Mouse (Mus musculus) hindbrain, postnatal 0 days (tissue): ENCODE measurements around the gene Gm20388. TPM values are rescaled to one million over a fixed set of nuclear protein-coding genes. Genes with fewer than 3 reads are reported as not detected.

Experiments
- ATAC-seq: fragments of 200-750 bp; cut with Nextera tagmentation; 2 replicates; pipeline ENCODE4 v1.8.0; 2017; ENCODE audit warnings: mild to moderate bottlenecking, moderate TSS enrichment, moderate library complexity
- DNase-seq: peaks from one replicate; pipeline ENCODE4 v3.0.0-alpha.2; 2015; ENCODE audit warnings: low spot score
- H3K27ac ChIP-seq: fragments of 300-500 bp; sonication (generic); 2 replicates; pipeline ENCODE4 v1.5.1; 2014; ENCODE audit warnings: mild to moderate bottlenecking
- H3K27me3 ChIP-seq: fragments of 300-500 bp; sonication (generic); 2 replicates; pipeline ENCODE4 v1.6.1; 2014; ENCODE audit warnings: low read length, mixed read lengths; ENCODE audit not compliant: insufficient read depth
- H3K36me3 ChIP-seq: fragments of 300-500 bp; sonication (generic); 2 replicates; pipeline ENCODE4 v1.6.1; 2014; ENCODE audit warnings: low read length, mixed read lengths; ENCODE audit not compliant: insufficient read depth
- H3K4me1 ChIP-seq: fragments of 300-500 bp; sonication (generic); 2 replicates; pipeline ENCODE4 v1.6.1; 2014; ENCODE audit warnings: antibody characterized with exemption, low read length, mixed read lengths; ENCODE audit not compliant: insufficient read depth
- H3K4me2 ChIP-seq: fragments of 300-500 bp; sonication (generic); 2 replicates; pipeline ENCODE4 v1.6.1; 2014; ENCODE audit warnings: low read depth, mild to moderate bottlenecking, low read length, moderate library complexity, mixed read lengths
- H3K4me3 ChIP-seq: fragments of 300-500 bp; sonication (generic); 2 replicates; pipeline ENCODE4 v1.5.1; 2014; ENCODE audit warnings: low read length
- H3K9ac ChIP-seq: fragments of 300-500 bp; sonication (generic); replicated peaks from 2 replicates; pipeline ENCODE4 v1.6.1; 2014; ENCODE audit warnings: mild to moderate bottlenecking, low read length, moderate library complexity, mixed read lengths
- H3K9me3 ChIP-seq: fragments of 300-500 bp; sonication (generic); 2 replicates; pipeline ENCODE4 v1.6.1; 2016; ENCODE audit warnings: low read length, mixed read lengths
- CTCF ChIP-seq: IDR thresholded peaks from 2 replicates; pipeline ENCODE4 v1.5.1; 2016; ENCODE audit warnings: antibody characterized with exemption, control low read depth, low read depth
- WGBS: fragments of 180-500 bp; shearing (Covaris S2); extraction: QIAGEN DNeasy Blood & Tissue Kit; methylation state at CpG from one replicate; pipeline ENCODE4 v1.1.7; 2014; 5-methylcytosine and 5-hydroxymethylcytosine counted together
- polyA plus RNA-seq: library from polyadenylated mRNA; unstranded; fragments of >200 nt; fragmentation: Nextera tagmentation; extraction: Ambion mirVana; gene quantifications from 2 replicates; pipeline ENCODE4 v1.2.1, GENCODE M21; 2015
- total RNA-seq: library from RNA; depleted of rRNA; stranded (reverse); fragments of >200 nt; gene quantifications from 2 replicates; pipeline ENCODE4 v1.2.3, GENCODE M21; 2014

Gm20388 gene
- total and polyA plus RNA-seq, 2 experiments from 2014 or later: 71.3 TPM; not detected in 1

- H3K9me3 ChIP-seq: no peaks in the 10 kb centered on the region
- TF ChIP-seq CTCF: no peak
- ATAC-seq: no peak
Observed at GRCm38 (mm10) chr8:122707184-122707583, 2796.5 kb downstream of the Gm20388 start.

GRCm38 (mm10) chr8:122709340-122710111 is 2798.9 kb downstream of the Gm20388 start:
- Histone ChIP-seq H3K27me3 (no peaks in the 10 kb centered on the region), H3K27ac (no peak overlapping the region), H3K4me1 (no peaks in the 10 kb centered on the region), H3K4me3 (no peak overlapping the region), H3K9ac (no peak overlapping the region), H3K36me3 (no peaks in the 10 kb centered on the region), H3K9me3 (no peaks in the 10 kb centered on the region), H3K4me2 (no peak overlapping the region)
- TF ChIP-seq CTCF: peak; percentile 48
- DNase-seq (peak; percentile 45), ATAC-seq (peak; percentile 60)
- 34% methylated on average over 26 of the region's 26 CpGs for WGBS

More at GRCm38 (mm10) chr8:122707184-122707583, 2796.5 kb downstream of the Gm20388 start:
- no peak overlapping the region for H3K4me3 ChIP-seq
- H3K4me2 ChIP-seq: no peak overlapping the region
- H3K27me3 ChIP-seq: no peaks in the 10 kb centered on the region
- no peak overlapping the region for H3K9ac ChIP-seq
- no peaks in the 10 kb centered on the region for H3K4me1 ChIP-seq
- 68% methylated on average over 4 of the region's 4 CpGs for WGBS
- DNase-seq: no peak
- no peaks in the 10 kb centered on the region for H3K36me3 ChIP-seq
- no peak overlapping the region for H3K27ac ChIP-seq

- no peak overlapping the region for H3K27ac ChIP-seq
- H3K27me3 ChIP-seq: no peaks in the 10 kb centered on the region
- 82% methylated on average over 3 of the region's 3 CpGs for WGBS
- DNase-seq: no peak
- no peak overlapping the region for H3K4me3 ChIP-seq
- no peak for ATAC-seq
- H3K4me1 ChIP-seq: no peaks in the 10 kb centered on the region
- no peak overlapping the region for H3K4me2 ChIP-seq
- H3K9ac ChIP-seq: no peak overlapping the region
- H3K36me3 ChIP-seq: no peaks in the 10 kb centered on the region
- TF ChIP-seq CTCF: no peak
- no peaks in the 10 kb centered on the region for H3K9me3 ChIP-seq
Observed at GRCm38 (mm10) chr8:122711480-122711879, 2800.8 kb downstream of the Gm20388 start.

GRCm38 (mm10) chr8:122711891-122712365 is 2801.3 kb downstream of the Gm20388 start:
- no peak overlapping the region for H3K27ac ChIP-seq
- ATAC-seq (no peak), DNase-seq (no peak)
- no peaks in the 10 kb centered on the region for H3K9me3 ChIP-seq
- H3K4me1 ChIP-seq: no peaks in the 10 kb centered on the region
- no peak for TF ChIP-seq CTCF
- 71% methylated on average over 11 of the region's 11 CpGs for WGBS
- no peak overlapping the region for H3K4me2 ChIP-seq
- no peak overlapping the region for H3K9ac ChIP-seq
- no peak overlapping the region for H3K4me3 ChIP-seq
- no peaks in the 10 kb centered on the region for H3K36me3 ChIP-seq
- H3K27me3 ChIP-seq: no peaks in the 10 kb centered on the region

GRCm38 (mm10) chr8:122712411-122713156 is 2801.9 kb downstream of the Gm20388 start:
- Histone ChIP-seq H3K4me1 (no peaks in the 10 kb centered on the region), H3K27ac (no peak overlapping the region), H3K9me3 (no peaks in the 10 kb centered on the region), H3K4me3 (no peak overlapping the region), H3K9ac (no peak overlapping the region), H3K4me2 (no peak overlapping the region), H3K27me3 (no peaks in the 10 kb centered on the region), H3K36me3 (no peaks in the 10 kb centered on the region)
- DNase-seq: peak; percentile 38
- WGBS: 61% methylated on average over 12 of the region's 12 CpGs
- TF ChIP-seq CTCF: no peak
- no peak for ATAC-seq

GRCm38 (mm10) chr8:122713157-122713518 is 2802.5 kb downstream of the Gm20388 start:
- ATAC-seq (no peak), DNase-seq (no peak)
- no peak for TF ChIP-seq CTCF
- WGBS: 96% methylated on average over 5 of the region's 5 CpGs
- Histone ChIP-seq H3K27ac (no peak overlapping the region), H3K4me3 (no peak overlapping the region), H3K4me1 (no peaks in the 10 kb centered on the region), H3K27me3 (no peaks in the 10 kb centered on the region), H3K9me3 (no peaks in the 10 kb centered on the region), H3K9ac (no peak overlapping the region), H3K36me3 (no peaks in the 10 kb centered on the region), H3K4me2 (no peak overlapping the region)
